ENCODE assay signal across 10 mouse cellular contexts in genomic region chr17:66048795-66049194, GRCm38 (mm10).
"Had no signal": no experiment of that assay in that cellular context is flagged by ENCODE, and none has a peak within 500 bp of the region (broad histone marks: within the 10 kb centered on the region; RNA-seq: fewer than 3 reads in every experiment).

No protein-coding gene starts in this region.

- ATAC-seq: intestine, postnatal 0 days; midbrain, embryonic 13.5 days had no signal

- DNase-seq: kidney, adult 9 months; layer of hippocampus, adult 9-11 months; layer of hippocampus, postnatal 36 days; lung, adult 18-20 months; lung, postnatal 36 days; right cerebral cortex, adult 18-20 months; right cerebral cortex, postnatal 25 days; thymus, postnatal 4 days had no signal
